Mouse (Mus musculus): ENCODE data around the gene Wiz. TPM values are rescaled to one million over a fixed set of nuclear protein-coding genes. Genes with fewer than 3 reads are reported as not detected.

The Wiz gene
- polyA plus RNA-seq, 1 experiment = 22.8 TPM

Other genes starting within 250 kb of the Wiz start
- 41.3 and 41.7 TPM in 2 replicates for gene Notch3, start 222.6 kb downstream of the Wiz start, polyA plus RNA-seq (2012; rRNA removed)
- gene Ephx3, start 199.9 kb downstream of the Wiz start, polyA plus RNA-seq (2012; rRNA removed) = 2.6 and 4.1 TPM in 2 replicates
- gene Brd4, start 104.7 kb downstream of the Wiz start, polyA plus RNA-seq (2012; rRNA removed) = 15.0 and 29.4 TPM in 2 replicates
- gene Akap8, start 68.2 kb downstream of the Wiz start, polyA plus RNA-seq (2012; rRNA removed) = 53.2 and 62.3 TPM in 2 replicates
- 114 TPM in 2 replicates for gene Akap8l, start 38.8 kb downstream of the Wiz start, polyA plus RNA-seq (2012; rRNA removed)
- 2.3 and 2.6 TPM in 2 replicates for gene Rasal3, start 14.1 kb upstream of the Wiz start, polyA plus RNA-seq (2012; rRNA removed)
- gene Pglyrp2, start 34.7 kb upstream of the Wiz start, polyA plus RNA-seq (2012; rRNA removed) = 0.56 and 0.69 TPM in 2 replicates
- 0.96 and 2.3 TPM in 2 replicates for gene Cyp4f39, start 63.3 kb upstream of the Wiz start, polyA plus RNA-seq (2012; rRNA removed)
- gene Cyp4f17, start 116.6 kb upstream of the Wiz start, polyA plus RNA-seq (2012; rRNA removed) = 19.5 and 25.7 TPM in 2 replicates
- 15.9 and 17.9 TPM in 2 replicates for gene Cyp4f16, start 147.1 kb upstream of the Wiz start, polyA plus RNA-seq (2012; rRNA removed)
- gene Cyp4f37, start 231.9 kb upstream of the Wiz start, polyA plus RNA-seq (2012; rRNA removed) = 0.07 TPM in 1 of 2 replicates, not detected in the other